ENCODE assay signal across 8 mouse cellular contexts in the genomic region with DNA sequence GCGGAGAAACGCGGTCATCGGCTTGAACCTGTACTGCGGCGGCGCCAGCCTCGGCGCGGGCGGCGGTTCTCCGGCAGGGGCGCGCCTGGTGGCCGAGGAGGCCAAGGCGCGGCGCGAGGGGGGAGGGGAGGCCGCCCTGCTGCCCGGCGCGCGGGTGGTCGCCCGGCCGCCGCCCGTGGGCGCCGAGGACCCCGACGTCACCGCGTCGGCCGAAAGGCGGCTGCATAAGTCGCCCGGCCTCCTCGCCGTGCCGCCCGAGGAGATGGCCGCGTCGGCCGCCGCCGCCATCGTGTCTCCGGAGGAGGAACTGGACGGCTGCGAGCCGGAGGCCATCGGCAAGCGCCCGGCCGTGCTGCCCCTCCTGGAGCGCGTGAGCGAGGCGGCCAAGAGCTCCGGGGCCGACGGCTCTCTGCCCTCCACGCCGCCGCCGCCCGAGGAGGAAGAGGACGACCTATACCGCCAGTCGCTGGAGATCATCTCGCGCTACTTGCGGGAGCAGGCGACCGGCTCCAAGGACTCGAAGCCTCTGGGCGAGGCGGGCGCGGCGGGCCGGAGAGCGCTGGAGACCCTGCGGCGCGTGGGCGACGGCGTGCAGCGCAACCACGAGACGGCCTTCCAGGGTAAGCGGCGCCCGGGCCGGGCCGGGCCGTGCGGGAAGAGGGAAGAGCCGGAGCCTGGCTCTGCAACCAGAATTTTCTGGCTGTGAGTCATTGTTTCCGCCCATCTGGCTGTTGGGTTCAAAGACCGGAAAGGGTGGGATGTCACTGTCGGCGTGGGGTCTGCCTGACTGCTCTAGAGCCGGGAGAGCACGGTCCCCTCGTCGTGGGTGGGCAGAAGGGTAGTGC. TPM values are rescaled to one million over a fixed set of nuclear protein-coding genes. Genes with fewer than 3 reads are reported as not detected.
DNase-seq lines count a peak whose midpoint lies in the region; ATAC-seq and TF ChIP-seq lines count a peak whose summit lies in the region.

No protein-coding gene starts in this region.

- H3K27ac ChIP-seq in forebrain, postnatal 0 days (ENCODE audit: low read depth, low read length), result peak overlapping the region; percentile 98

- peak; percentile 74 for DNase-seq in G1E (ENCODE audit: low spot score)
- peak; percentile 52 to 66 for DNase-seq in cerebellum, adult 18-20 months
- peak; percentile 76 for DNase-seq in forebrain, postnatal 0 days
- peak; percentile 78 to 85 for DNase-seq in heart, postnatal 36 days
- DNase-seq in layer of hippocampus, adult 9-11 months, result peak; percentile 79
- DNase-seq in lung, postnatal 10 days, result peak; percentile 93
- DNase-seq in retina, postnatal 1 day, result peak; percentile 90
- peak; percentile 67 for DNase-seq in urinary bladder, adult 2 months (ENCODE audit: low spot score)

- no peak for TF ChIP-seq CTCF in G1E (IDR thresholded peaks at IDR 0.05; ENCODE audit: low read depth, low read length)
- TF ChIP-seq CTCF in forebrain, postnatal 0 days (IDR thresholded peaks at IDR 0.05; ENCODE audit: low read depth), result no peak; the same call in 1 of the 2 replicates

- no peaks in the 10 kb centered on the region for H3K9me3 ChIP-seq in G1E (replicated peaks)
- H3K9me3 ChIP-seq in forebrain, postnatal 0 days (ENCODE audit: low read length), result no peaks in the 10 kb centered on the region

- no peaks in the 10 kb centered on the region for H3K27me3 ChIP-seq in G1E (ENCODE audit: insufficient read depth, low read length)
- H3K27me3 ChIP-seq in forebrain, postnatal 0 days (ENCODE audit: insufficient read depth, low read length), result no peaks in the 10 kb centered on the region

- no peak for ATAC-seq in G1E (ENCODE audit: extremely low read depth, insufficient number of reproducible peaks, low FRiP score, poor library complexity, severe bottlenecking)
- peak; percentile 69 for ATAC-seq in forebrain, postnatal 0 days

- peak overlapping the region; percentile 98 for H3K9ac ChIP-seq in forebrain, postnatal 0 days

- H3K36me3 ChIP-seq in G1E (replicated peaks), result peaks cover 54% of the 10 kb centered on the region
- peaks cover 18% of the 10 kb centered on the region for H3K36me3 ChIP-seq in forebrain, postnatal 0 days (ENCODE audit: insufficient read depth)

- WGBS in forebrain, postnatal 0 days, result 2% methylated on average over 91 of the region's 113 CpGs

- peak overlapping the region; percentile 75 for H3K4me2 ChIP-seq in forebrain, postnatal 0 days (ENCODE audit: low read depth)

- peaks cover 44% of the 10 kb centered on the region for H3K4me1 ChIP-seq in G1E (ENCODE audit: insufficient read depth, low read depth, low read length)
- H3K4me1 ChIP-seq in forebrain, postnatal 0 days (ENCODE audit: insufficient read depth), result peaks cover 20% of the 10 kb centered on the region

- intact Hi-C loops in heart, postnatal 36 days (cut with DNase I), result loop anchor here (1.0 kb wide), 1 partner anchor 16 kb away; no protein-coding TSS in a partner anchor

- peak overlapping the region; percentile 83 for H3K4me3 ChIP-seq in G1E (ENCODE audit: low read depth, low read length)
- H3K4me3 ChIP-seq in forebrain, postnatal 0 days (ENCODE audit: low read depth, low read length), result peak overlapping the region; percentile 83

RNA-seq across cellular contexts. Expression of gene Mcl1, which starts 0.5 kb away (rescaled TPM):
- 296 and 335 TPM in 2 replicates for total RNA-seq in G1E (2014; fragmentation: Nextera tagmentation)
- total RNA-seq in G1E (2017), result 263 and 280 TPM in 2 replicates
- polyA plus RNA-seq in G1E (2012), result 264 and 420 TPM in 2 replicates
- total RNA-seq in forebrain, postnatal 0 days (2014; rRNA removed), result 131 and 137 TPM in 2 replicates
- polyA plus RNA-seq in forebrain, postnatal 0 days (2015; fragmentation: Nextera tagmentation; extraction: Ambion mirVana), result 42.9 and 46.6 TPM in 2 replicates
- total RNA-seq in heart, postnatal 36 days (2021), result 100 to 1,000 TPM; 151 to 156 TPM
- 90.3 and 106 TPM in 2 replicates for polyA plus RNA-seq in urinary bladder, adult 2 months (2012; rRNA removed)

RNA-seq across cellular contexts. Expression of gene Adamtsl4, which starts 28.6 kb away (rescaled TPM):
- total RNA-seq in G1E (2014; fragmentation: Nextera tagmentation) (not detected in 2 replicates), G1E (2017) (0.06 and 0.11 TPM in 2 replicates)
- 0.01 TPM in 1 of 2 replicates, not detected in the other for polyA plus RNA-seq in G1E (2012)
- total RNA-seq in forebrain, postnatal 0 days (2014; rRNA removed), result 0.81 and 1.8 TPM in 2 replicates
- 0.67 and 2.0 TPM in 2 replicates for polyA plus RNA-seq in forebrain, postnatal 0 days (2015; fragmentation: Nextera tagmentation; extraction: Ambion mirVana)
- 10 to 100 TPM; 62.2 to 67.6 TPM for total RNA-seq in heart, postnatal 36 days (2021)
- 52.4 and 58.8 TPM in 2 replicates for polyA plus RNA-seq in urinary bladder, adult 2 months (2012; rRNA removed)

RNA-seq across cellular contexts. Expression of gene Ensa, which starts 34.3 kb away (rescaled TPM):
- total RNA-seq in G1E (2014; fragmentation: Nextera tagmentation) (99.9 and 104 TPM in 2 replicates), G1E (2017) (109 and 133 TPM in 2 replicates)
- polyA plus RNA-seq in G1E (2012), result 19.2 and 20.4 TPM in 2 replicates
- total RNA-seq in forebrain, postnatal 0 days (2014; rRNA removed), result 140 and 146 TPM in 2 replicates
- 145 and 151 TPM in 2 replicates for polyA plus RNA-seq in forebrain, postnatal 0 days (2015; fragmentation: Nextera tagmentation; extraction: Ambion mirVana)
- total RNA-seq in heart, postnatal 36 days (2021), result 10 to 100 TPM; 73.0 to 75.0 TPM
- polyA plus RNA-seq in urinary bladder, adult 2 months (2012; rRNA removed), result 31.6 and 45.7 TPM in 2 replicates

Comparison
In these comparisons a context has a peak if more than half of its experiments do, and no peak if none do; other contexts are left out.
1. RNA of gene Adamtsl4, which starts 28.6 kb away (total RNA-seq): 62.2 to 67.6 TPM in heart, postnatal 36 days; 0.81 to 1.8 TPM in forebrain, postnatal 0 days and 0.06 to 0.11 TPM in G1E; every median in the first group is over 10 times any median in the second.
2. Peak in every context shown above with its lines, with median percentiles within 50 percentile points of each other: DNase-seq.